Mouse (Mus musculus) kidney, adult 11 months (tissue): ENCODE results near the gene Fcho2.
A peak's percentile ranks its signal among the peaks of the same experiment; 100 is the strongest.

Experiments used
- DNase-seq: peaks from one replicate; pipeline ENCODE4 v3.0.0; 2022

The Fcho2 gene

DNA sequence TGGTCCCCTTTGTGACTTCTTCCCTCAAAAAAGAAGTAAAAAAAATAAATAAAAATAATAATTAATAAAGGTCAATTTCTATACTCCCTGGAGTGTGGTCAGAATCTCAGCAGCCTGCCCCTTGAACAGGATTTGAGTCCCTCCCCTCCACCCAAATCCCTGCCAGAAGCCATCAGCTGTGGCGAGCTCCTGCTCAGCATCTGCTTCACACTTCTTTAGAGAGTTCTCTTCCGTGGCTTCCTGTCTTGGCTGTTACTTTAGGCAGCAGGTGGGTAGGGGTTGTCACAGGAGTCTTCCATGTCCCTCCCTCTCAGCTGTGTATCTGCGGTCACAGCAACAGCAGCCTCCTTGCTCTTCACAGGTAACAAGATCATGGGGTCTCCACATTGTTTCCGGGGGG lies 109.7 kb downstream of the Fcho2 start:
- DNase-seq: no peak

- DNase-seq: no peak
Measured at GRCm38 (mm10) chr13:98703786-98704185, 111.5 kb downstream of the Fcho2 start.

DNA sequence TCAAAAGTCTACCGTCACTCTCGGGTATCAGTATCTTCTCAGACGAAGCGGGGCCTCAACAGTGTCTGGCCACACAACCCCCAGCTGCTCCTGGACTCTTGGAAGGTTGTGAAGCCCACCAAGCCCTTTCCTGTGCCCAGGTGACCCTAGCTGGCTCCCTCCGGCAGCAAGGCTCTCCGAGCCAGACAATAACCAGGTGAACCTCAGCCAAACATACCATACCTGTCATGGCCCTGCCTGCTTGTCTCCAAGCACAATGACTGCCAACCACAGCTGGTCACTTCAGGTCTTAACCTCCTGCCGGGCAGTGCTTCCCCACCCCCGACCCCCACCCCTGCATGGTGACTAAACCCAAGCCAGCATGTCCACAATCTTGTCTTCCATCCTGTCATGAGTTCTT lies 112.9 kb downstream of the Fcho2 start:
- no peak for DNase-seq

DNA sequence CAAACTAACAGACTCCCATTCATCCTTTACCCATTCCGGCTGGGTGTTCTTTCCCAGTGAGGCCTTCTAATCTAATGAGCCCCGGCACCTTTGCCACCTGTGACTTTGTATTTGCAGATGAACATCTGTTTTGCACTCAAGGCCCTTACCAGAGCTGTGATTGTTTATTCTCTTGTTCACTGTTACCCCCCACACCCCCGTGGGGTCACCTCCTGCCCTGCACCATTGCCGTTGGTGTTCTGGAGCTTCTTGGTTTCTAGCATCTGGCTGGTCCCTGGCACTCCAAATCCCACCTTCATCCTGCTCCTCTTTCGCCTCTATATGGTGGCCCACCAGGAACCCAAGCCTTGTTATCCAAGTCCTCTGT lies 114.0 kb downstream of the Fcho2 start:
- no peak for DNase-seq

DNA sequence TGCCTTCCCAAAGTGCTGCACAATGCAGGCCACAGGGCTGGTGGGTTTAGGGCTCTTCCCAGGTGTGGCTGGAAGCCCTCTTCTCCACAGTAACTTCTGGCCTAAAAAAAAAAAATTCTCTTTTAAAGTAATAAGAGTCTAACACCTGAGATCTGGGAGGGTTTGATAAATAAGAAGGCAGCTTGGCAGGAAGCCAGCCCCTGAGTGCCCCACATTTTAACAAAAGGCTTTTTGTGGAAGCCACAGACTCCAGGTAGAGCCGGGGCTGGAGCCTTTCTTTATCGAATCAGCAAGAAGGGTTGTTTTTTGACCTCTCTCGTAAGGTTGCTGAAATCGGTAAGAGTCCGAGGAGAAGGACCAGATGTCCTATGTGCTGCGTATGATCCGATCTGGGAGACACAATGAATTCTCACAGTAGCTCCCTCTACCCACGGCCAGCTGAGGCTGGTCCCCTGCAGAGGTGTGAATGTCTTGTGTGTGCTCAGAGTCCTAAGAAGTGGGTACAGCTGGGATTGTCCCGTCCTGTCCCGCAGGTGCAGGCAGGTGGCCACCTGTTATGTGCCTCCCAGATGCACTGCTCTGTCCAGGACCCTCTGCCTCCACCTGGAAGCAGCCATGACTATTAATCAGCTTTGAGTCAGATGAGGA lies 114.5 kb downstream of the Fcho2 start:
- DNase-seq: peak; percentile 2

GRCm38 (mm10) chr13:98699982-98700540 lies 115.2 kb downstream of the Fcho2 start:
- peak; percentile 5 for DNase-seq

GRCm38 (mm10) chr13:98699051-98699744 lies 116.1 kb downstream of the Fcho2 start:
- DNase-seq: peak; percentile 59

DNA sequence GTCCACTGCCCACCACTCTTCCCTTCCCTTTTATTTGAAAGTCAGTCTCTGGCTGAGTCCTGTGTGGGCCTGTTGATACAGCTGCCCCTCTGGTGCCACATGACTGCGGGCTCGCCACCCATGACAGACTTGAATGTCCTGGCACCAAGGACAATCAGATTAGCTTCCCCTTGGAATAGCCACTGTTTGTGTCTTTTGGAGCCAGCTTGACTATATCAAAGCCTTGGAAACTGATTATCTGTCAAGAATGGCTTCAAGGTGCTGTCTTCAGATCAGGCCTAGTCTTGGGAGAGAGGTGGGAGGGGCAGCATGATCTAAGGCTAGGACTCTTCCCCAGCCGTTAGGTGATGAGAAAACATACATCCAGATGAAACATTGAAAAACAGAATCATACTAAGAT lies 118.5 kb downstream of the Fcho2 start:
- DNase-seq: peak; percentile 39

DNA sequence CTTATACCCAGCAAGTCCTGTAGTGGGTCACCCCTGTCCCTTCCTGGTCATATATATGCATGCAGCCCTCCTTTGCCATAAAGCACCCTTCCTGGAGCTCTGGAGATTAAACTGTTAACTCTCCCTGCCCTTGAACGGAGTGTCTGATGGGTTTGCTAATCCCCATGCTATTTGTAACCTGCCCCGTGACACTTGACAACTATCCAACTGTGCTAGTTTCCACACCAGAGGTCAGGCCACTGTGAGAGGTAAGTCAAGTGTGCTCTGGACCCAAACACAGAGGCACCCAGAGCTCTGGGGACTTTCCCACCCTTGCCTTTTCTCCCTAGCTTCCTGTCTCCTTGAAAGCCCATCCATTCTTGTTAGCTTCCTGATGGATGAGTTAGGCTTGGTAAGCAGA lies 119.7 kb downstream of the Fcho2 start:
- peak; percentile 87 for DNase-seq

DNA sequence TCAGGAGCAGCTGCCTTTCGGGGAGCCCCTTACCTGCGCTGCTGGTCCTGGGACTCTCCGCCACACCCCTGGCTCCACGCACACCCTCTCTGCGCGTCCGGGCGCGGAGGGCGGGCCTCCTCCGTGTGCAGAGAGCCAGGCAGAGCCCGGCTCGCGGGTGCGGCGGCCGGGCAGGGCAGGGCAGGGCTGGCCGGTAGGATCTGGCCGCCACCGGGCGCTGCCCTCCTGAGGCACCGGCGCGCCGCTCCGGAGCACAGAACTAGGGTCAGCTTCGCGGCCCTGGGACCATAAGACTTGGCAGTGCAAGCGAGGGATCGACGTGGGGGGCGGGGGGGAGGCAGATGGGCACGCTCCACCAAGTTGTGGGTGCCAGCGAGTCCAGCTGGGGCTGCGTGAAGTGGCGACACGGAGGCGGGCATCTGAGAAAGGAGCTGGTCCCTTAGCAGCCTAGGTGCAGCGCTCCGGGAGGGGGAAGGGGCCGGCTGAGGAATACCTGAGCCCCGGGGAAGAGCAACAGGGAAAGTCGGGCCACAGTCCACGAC lies 120.4 kb downstream of the Fcho2 start, which contains the start of gene Tmem171:
Gene Tmem171 (minus strand): TSS at position 62 of the 542 bp plus-strand sequence.
- DNase-seq: peak; percentile 70

- DNase-seq: peak; percentile 37
Measured at GRCm38 (mm10) chr13:98693316-98693715, 121.9 kb downstream of the Fcho2 start.

- no peak for DNase-seq
Measured at GRCm38 (mm10) chr13:98691956-98692515, 123.2 kb downstream of the Fcho2 start.

GRCm38 (mm10) chr13:98690886-98691285 lies 124.4 kb downstream of the Fcho2 start:
- no peak for DNase-seq

- DNase-seq: peak; percentile 53
Measured at GRCm38 (mm10) chr13:98689605-98690290, 125.5 kb downstream of the Fcho2 start.

GRCm38 (mm10) chr13:98687931-98688330 lies 127.3 kb downstream of the Fcho2 start:
- no peak for DNase-seq

DNA sequence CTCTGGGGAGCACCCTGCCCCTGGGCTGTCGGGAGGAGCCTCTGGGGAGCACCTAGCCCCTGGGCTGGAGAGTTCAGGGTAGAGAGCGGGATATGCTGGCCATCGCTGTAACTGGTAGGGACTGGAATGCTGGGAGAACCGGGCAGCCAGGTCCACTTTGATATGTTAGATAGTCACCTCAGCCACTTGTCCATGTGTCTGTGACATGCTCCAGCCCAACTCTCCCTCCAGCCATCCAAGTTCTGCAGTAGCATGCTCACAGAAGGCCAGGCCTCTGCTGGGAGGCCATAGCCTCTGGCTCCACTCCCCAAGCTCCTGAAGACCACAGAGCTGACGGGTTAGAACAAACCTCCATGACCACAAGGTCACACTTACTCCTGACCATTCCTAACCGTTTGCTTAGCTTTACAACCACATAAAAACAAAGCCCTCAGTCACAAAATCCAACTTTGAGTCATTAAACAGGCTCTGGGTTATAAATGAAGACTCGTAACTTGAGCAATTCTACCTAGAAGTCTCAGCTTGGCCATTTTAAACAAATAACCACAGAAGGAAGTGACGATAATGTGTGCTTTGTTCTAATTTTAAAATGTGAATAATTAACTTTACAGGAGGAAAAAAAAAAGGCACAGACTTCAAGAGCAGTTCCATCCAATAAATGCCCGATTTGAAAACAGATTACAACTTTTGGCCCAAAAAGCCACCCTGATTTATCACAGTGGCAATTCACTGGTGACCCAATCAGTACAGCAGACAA lies 130.9 kb downstream of the Fcho2 start:
- no peak for DNase-seq

- DNase-seq: no peak
Measured at GRCm38 (mm10) chr13:98683412-98683811, 131.8 kb downstream of the Fcho2 start.

DNA sequence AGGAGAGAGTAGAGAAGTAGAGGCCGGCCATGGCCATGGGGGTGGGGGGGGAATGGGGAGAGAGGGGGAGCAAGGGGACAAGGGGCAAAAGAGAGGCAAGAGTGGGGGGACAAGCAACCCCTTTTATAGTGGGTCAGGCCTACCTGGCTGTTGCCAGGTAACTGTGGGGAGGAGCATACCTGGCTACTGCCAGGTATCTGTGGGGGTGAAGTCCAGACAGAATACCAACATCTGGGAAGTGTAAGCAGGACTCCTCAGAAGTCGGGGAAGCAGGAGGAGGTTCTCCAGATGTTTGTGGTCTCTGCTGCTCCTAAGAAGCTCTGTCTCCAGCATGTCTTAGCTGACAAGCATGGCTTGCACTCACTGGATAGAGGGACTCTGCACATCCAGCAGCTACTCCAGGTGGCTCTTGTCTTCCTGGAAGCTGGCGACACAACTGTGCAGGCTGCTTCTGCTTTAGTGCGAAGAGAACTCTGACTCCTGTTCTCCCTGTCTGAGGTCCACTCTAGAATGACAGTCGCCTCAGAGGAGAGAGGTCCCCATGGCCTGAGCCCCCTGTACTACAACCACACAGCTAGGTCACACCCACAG lies 134.7 kb downstream of the Fcho2 start:
- no peak for DNase-seq

- no peak for DNase-seq
Measured at GRCm38 (mm10) chr13:98679631-98680041, 135.6 kb downstream of the Fcho2 start.

DNA sequence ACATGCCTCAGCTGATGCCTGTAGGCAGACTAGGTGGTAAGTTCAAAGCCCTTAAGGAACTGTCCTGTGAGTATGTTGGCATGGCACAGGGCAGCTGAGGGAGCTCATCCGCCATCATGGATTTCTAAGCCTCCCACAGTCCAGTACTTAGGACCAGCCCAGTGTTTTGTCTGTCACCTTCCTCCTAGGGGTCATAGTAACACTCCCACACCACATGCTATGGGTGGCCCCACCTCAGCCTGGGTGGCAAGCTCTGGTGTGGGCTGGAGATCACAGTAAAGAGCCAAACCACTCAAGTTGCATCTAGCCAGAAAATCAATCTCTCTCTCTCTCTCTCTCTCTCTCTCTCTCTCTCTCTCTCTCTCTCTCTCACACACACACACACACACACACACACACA lies 136.0 kb downstream of the Fcho2 start:
- DNase-seq: no peak

- no peak for DNase-seq
Measured at GRCm38 (mm10) chr13:98673922-98674321, 141.3 kb downstream of the Fcho2 start.
